Mouse (Mus musculus): ENCODE data around the gene Ppp2r5a. TPM values are rescaled to one million over a fixed set of nuclear protein-coding genes. Genes with fewer than 3 reads are reported as not detected.

Gene Ppp2r5a
- polyA plus RNA-seq, 1 experiment, result 145 TPM

DNA sequence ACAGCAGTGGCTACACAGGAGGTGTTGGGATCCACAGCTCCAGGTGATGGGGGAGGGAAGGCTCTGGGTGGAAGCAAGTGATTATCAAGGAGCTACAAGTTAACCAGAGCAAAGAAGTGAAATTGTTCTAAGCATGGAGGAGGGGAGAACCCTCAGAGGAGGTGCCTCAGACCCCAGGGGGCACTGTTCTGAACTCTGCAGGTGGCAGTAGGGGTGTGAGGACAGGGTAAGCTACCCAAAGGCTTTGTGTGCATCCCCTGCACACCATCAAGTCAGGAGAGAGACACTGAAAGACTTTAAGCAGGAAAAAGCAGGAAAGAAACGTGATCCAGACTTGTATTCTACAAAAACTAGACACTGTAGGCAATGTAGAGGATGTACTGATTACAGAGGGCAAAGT lies 1.2 kb upstream of the Ppp2r5a start:
- no peak for TF ChIP-seq POLR2A (IDR thresholded peaks at IDR 0.05; ENCODE audit: control insufficient read depth, extremely low read depth, insufficient read depth, low read length, poor library complexity)
- TF ChIP-seq CTCF (IDR thresholded peaks at IDR 0.05; ENCODE audit: borderline replicate concordance, control insufficient read depth, extremely low read depth, insufficient read depth, low read length, poor library complexity), result peak; percentile 44; the same call in 1 of the 2 replicates
- no peak overlapping the region for H3K4me3 ChIP-seq (ENCODE audit: control insufficient read depth, insufficient read depth, low read length)
- peak; percentile 69 for DNase-seq
- H3K27me3 ChIP-seq (ENCODE audit: control insufficient read depth, insufficient read depth, low read length), result no peaks in the 10 kb centered on the region
- H3K36me3 ChIP-seq (ENCODE audit: control insufficient read depth, insufficient read depth, low read length), result no peaks in the 10 kb centered on the region
- peak overlapping the region; percentile 22; the same call in 1 of the 2 replicates for H3K27ac ChIP-seq (ENCODE audit: control insufficient read depth, insufficient read depth, low read length)
- 46% methylated on average over 1 of the region's 1 CpGs for WGBS
- peaks cover 23% of the 10 kb centered on the region for H3K4me1 ChIP-seq (replicated peaks; ENCODE audit: control insufficient read depth, insufficient read depth, low read length)

DNA sequence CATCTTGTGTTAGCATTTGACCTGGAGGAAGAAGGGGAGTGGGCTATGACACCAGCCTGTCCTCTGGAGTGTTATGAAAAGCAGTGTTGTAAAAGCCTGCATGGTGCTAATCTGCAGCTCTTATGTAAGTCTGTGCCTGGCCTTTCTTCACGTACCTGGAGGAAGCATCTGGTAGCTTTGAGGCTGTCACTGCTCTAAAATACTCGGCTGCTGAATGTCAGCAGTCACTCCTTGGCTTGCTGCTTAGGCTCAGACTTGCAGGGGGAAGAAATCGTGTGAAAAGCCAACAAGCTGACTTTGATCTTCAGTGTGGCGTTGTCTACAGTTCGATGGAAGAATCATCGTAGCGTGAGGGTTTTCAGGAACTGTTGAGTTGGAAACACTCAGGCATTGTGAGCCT lies 566 bp downstream of the Ppp2r5a start:
- Histone ChIP-seq H3K4me1 (replicated peaks; ENCODE audit: control insufficient read depth, insufficient read depth, low read length) (peaks cover 23% of the 10 kb centered on the region), H3K27me3 (ENCODE audit: control insufficient read depth, insufficient read depth, low read length) (no peaks in the 10 kb centered on the region), H3K27ac (ENCODE audit: control insufficient read depth, insufficient read depth, low read length) (peak overlapping the region; percentile 27), H3K36me3 (ENCODE audit: control insufficient read depth, insufficient read depth, low read length) (no peaks in the 10 kb centered on the region), H3K4me3 (ENCODE audit: control insufficient read depth, insufficient read depth, low read length) (no peak overlapping the region)
- DNase-seq, result peak; percentile 46
- TF ChIP-seq POLR2A (IDR thresholded peaks at IDR 0.05; ENCODE audit: control insufficient read depth, extremely low read depth, insufficient read depth, low read length, poor library complexity), result no peak
- TF ChIP-seq CTCF (IDR thresholded peaks at IDR 0.05; ENCODE audit: borderline replicate concordance, control insufficient read depth, extremely low read depth, insufficient read depth, low read length, poor library complexity), result no peak
- WGBS, result 3% methylated on average over 7 of the region's 7 CpGs

DNA sequence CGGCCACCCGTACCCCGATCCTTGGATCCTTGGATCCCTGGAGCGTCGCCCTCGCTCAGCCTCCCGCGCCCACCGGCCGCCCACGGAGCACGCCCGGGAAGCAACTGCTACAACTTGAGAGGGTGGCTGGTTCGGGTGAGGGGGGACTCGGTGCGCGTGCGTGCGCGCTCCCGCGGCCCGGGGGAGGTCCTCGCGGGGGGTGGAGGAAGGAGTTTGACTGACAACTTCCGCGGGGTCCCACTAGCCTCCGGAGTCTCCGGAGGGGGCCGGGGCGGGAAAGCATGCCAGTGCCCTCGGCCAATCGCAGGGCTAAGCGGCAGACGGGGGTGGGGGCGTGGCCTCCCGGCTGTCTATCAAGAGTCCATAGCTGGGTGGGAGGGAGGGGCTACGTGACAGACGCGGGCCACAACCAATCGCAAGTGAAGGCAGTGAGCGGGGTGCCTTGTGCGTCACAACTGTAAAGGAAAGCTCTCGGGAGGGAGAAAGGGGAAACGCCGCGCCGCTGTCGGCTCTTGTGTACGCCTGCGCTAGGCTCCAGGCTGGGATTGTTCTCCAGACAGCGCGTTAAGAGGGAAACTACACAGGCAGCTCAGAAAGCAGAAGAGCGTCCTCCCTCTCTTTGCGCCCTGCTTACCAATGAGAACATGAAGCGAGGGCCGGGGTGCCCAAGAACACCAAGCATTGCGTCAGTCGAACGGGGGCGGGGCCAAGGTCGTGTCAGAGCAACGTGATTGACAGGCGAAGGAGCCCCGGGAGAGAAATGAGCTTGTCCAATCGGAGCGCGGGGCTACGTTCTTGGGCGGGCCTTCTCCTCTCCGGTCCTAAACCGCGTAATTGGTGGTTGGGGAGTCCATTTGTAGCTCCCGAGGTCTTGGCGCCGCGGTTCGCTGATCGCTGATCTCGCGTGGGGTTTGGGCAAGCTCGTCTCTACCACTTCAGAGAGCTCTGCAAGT lies 5.9 kb downstream of the Ppp2r5a start:
- no peaks in the 10 kb centered on the region for H3K27me3 ChIP-seq (ENCODE audit: control insufficient read depth, insufficient read depth, low read length)
- peaks cover 6% of the 10 kb centered on the region for H3K4me1 ChIP-seq (replicated peaks; ENCODE audit: control insufficient read depth, insufficient read depth, low read length)
- peak overlapping the region; percentile 96 for H3K27ac ChIP-seq (ENCODE audit: control insufficient read depth, insufficient read depth, low read length)
- H3K4me3 ChIP-seq (ENCODE audit: control insufficient read depth, insufficient read depth, low read length), result peak overlapping the region; percentile 100
- WGBS, result under 1% methylated on average over 81 of the region's 82 CpGs
- peak; percentile 99 for DNase-seq
- TF ChIP-seq POLR2A (IDR thresholded peaks at IDR 0.05; ENCODE audit: control insufficient read depth, extremely low read depth, insufficient read depth, low read length, poor library complexity), result peak; percentile 92
- peak; percentile 40; the same call in 1 of the 2 replicates for TF ChIP-seq CTCF (IDR thresholded peaks at IDR 0.05; ENCODE audit: borderline replicate concordance, control insufficient read depth, extremely low read depth, insufficient read depth, low read length, poor library complexity)
- no peaks in the 10 kb centered on the region for H3K36me3 ChIP-seq (ENCODE audit: control insufficient read depth, insufficient read depth, low read length)

DNA sequence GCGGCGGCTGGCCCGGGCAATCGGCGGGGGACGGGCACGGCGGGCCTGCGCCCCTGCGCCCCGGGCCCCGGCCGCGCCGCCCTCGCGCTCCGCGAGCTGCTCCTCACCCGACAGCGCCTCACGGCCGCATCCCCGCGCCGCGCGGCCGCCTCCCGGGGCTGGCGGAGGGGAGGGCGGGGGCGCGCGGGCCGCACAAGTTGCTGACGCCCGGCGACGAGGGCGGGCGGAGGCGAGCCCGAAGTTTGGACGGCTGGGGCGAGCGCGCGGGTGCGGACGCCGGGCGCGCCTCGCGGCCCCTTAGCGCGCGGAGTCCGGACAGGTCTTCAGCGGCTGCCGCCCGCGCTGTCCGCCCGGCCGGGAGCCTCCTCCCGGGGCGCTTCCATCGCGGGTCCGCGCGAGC lies 6.6 kb downstream of the Ppp2r5a start:
- peak; percentile 64 for DNase-seq
- WGBS, result 2% methylated on average over 73 of the region's 74 CpGs
- H3K27ac ChIP-seq (ENCODE audit: control insufficient read depth, insufficient read depth, low read length), result peak overlapping the region; percentile 96
- peaks cover 6% of the 10 kb centered on the region for H3K4me1 ChIP-seq (replicated peaks; ENCODE audit: control insufficient read depth, insufficient read depth, low read length)
- peak overlapping the region; percentile 100 for H3K4me3 ChIP-seq (ENCODE audit: control insufficient read depth, insufficient read depth, low read length)
- no peaks in the 10 kb centered on the region for H3K27me3 ChIP-seq (ENCODE audit: control insufficient read depth, insufficient read depth, low read length)
- H3K36me3 ChIP-seq (ENCODE audit: control insufficient read depth, insufficient read depth, low read length), result no peaks in the 10 kb centered on the region
- no peak for TF ChIP-seq POLR2A (IDR thresholded peaks at IDR 0.05; ENCODE audit: control insufficient read depth, extremely low read depth, insufficient read depth, low read length, poor library complexity)
- TF ChIP-seq CTCF (IDR thresholded peaks at IDR 0.05; ENCODE audit: borderline replicate concordance, control insufficient read depth, extremely low read depth, insufficient read depth, low read length, poor library complexity), result no peak

DNA sequence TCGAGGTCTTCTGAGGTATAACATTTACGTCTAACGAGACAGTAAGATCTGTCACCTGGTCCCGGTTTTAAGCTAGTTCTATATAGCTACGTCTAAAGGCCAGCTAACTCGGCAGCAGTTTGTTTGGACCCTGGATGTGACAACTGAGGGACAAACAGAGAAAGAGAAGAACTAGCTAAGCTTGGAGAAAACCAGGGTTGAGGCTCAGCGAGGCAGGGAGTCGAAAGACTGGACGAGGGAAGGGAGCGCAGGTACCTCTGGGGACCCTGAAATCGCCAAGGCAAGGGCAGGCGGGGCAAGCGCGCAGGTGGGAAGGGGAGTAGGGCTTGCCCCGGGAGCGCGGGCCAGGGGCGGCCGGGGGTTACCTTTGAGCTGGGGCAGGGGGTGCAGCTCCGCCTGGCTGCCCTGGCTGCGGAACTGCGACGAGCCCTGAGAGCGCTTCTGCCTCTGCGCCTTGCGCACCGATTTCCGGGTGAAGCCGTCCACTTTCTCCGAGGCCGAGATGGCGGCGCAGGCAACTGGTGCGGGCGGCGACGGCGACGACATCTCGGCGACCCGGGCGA lies 7.1 kb downstream of the Ppp2r5a start:
- peak; percentile 77 for DNase-seq
- Histone ChIP-seq H3K4me3 (ENCODE audit: control insufficient read depth, insufficient read depth, low read length) (peak overlapping the region; percentile 100), H3K27ac (ENCODE audit: control insufficient read depth, insufficient read depth, low read length) (peak overlapping the region; percentile 96), H3K4me1 (replicated peaks; ENCODE audit: control insufficient read depth, insufficient read depth, low read length) (peaks cover 2% of the 10 kb centered on the region), H3K36me3 (ENCODE audit: control insufficient read depth, insufficient read depth, low read length) (no peaks in the 10 kb centered on the region), H3K27me3 (ENCODE audit: control insufficient read depth, insufficient read depth, low read length) (no peaks in the 10 kb centered on the region)
- WGBS, result under 1% methylated on average over 43 of the region's 43 CpGs
- TF ChIP-seq POLR2A (IDR thresholded peaks at IDR 0.05; ENCODE audit: control insufficient read depth, extremely low read depth, insufficient read depth, low read length, poor library complexity) (0 out of 2 replicates have a peak, but pooled peaks have one; percentile 13), CTCF (IDR thresholded peaks at IDR 0.05; ENCODE audit: borderline replicate concordance, control insufficient read depth, extremely low read depth, insufficient read depth, low read length, poor library complexity) (no peak)

DNA sequence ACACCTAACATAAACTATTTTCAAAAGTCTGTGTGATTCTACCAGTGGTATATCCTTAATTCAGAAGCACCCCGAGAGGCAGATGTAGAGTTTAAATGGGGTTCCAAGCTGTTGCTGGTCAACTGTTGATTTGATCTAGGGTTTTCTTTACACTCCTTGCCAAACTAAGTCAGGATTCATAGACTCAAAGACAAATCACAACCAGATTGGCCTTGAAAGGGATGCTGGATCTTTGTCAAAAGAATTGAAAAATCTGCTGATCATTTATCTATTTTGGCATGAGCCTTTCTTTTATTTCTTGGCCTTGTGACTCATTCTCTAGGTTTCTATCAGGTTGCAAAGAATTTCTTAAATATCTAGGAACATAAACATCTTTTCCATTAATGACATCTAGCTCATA lies 7.9 kb downstream of the Ppp2r5a start:
- H3K27me3 ChIP-seq (ENCODE audit: control insufficient read depth, insufficient read depth, low read length), result no peaks in the 10 kb centered on the region
- DNase-seq, result no peak
- 0% methylated on average over 1 of the region's 1 CpGs for WGBS
- peak overlapping the region; percentile 100; the same call in 1 of the 2 replicates for H3K4me3 ChIP-seq (ENCODE audit: control insufficient read depth, insufficient read depth, low read length)
- no peaks in the 10 kb centered on the region for H3K36me3 ChIP-seq (ENCODE audit: control insufficient read depth, insufficient read depth, low read length)
- H3K27ac ChIP-seq (ENCODE audit: control insufficient read depth, insufficient read depth, low read length), result no peak overlapping the region
- TF ChIP-seq POLR2A (IDR thresholded peaks at IDR 0.05; ENCODE audit: control insufficient read depth, extremely low read depth, insufficient read depth, low read length, poor library complexity) (no peak), CTCF (IDR thresholded peaks at IDR 0.05; ENCODE audit: borderline replicate concordance, control insufficient read depth, extremely low read depth, insufficient read depth, low read length, poor library complexity) (no peak)
- H3K4me1 ChIP-seq (replicated peaks; ENCODE audit: control insufficient read depth, insufficient read depth, low read length), result peaks cover 2% of the 10 kb centered on the region; the same call in 1 of the 2 replicates
